Mouse (Mus musculus): ENCODE measurements around the gene Col1a1.
A peak's percentile ranks its signal among the peaks of the same experiment; 100 is the strongest.

Gene Col1a1

DNA sequence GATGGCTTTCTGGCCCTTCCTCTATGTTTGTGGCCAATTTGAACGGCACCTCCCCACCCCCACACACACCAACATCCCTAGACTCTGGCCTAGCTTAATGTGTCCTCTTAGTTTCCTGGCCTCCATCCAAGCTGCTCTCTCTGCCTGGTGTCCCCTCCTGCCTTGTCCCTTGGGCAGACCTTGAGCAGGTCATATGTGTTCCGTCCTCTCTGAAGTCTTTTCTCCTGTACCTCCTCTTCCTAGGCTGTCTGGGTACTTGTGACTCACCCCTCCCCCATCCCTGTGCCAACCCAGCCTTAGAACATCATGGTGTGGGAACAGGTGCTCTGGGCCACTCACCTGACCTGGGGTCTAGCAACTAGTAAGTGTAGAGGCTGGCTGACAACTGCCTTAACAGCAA, 38.9 kb downstream of the Col1a1 start:
- no peak for DNase-seq (ENCODE audit: low spot score in 2 of 2)

DNA sequence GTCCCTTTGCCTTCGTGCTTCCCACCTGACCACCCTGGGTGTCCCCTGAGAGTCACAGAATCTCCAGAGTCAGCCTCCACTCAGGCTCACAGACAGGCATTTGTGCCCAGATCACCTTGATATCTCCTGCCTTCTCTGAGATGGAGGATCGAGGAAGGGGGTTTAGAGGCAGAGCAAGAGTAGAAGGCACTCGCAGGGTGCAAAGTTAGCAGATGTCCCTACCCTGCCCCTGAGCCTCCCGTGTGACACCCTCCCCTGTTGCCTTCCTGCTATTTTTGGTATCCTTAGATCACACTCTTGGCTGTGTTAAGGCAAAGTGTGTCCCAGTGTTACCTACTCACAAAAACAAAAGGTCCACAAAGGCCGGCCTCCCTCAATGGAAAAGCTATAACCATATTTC, 40.2 kb downstream of the Col1a1 start, which contains the start of gene Sgca:
Gene Sgca (minus strand): TSS at position 129 of the 400 bp plus-strand sequence.
- no peak for DNase-seq (ENCODE audit: low spot score in 2 of 2)

DNA sequence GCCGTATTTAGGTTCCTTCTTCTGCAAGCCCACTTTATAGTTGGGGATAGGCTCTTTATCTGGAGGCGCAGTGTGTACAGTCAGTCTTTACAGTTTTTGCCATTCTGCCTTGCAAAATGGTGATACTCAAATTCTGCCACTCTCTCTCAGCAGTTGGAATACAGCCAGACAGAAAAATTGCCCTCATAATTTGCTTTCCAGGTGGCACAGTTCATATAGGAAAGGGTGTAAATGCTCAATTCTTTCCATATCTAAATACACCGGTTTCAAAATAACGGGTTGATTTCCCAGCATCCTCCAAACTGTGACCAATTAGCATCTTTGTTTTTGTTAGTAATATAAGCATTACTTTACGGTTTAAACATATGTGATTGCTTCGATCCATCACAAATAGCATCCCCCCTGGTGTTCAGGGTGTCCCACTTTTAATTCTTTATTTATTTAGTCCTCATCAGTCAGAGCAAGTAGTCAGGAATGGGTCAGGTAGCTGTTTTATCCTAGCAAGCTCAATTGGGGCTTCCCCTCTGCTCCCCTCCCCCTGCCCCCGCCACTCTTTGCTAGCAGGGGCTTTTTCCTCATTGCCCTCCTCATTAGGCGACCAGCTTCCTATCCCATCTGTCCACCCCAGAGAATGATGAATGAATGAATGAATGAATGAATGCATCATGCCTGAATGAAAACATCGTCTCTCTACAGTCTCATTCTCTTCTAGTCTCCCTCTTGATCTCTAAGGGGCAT, 42.3 kb downstream of the Col1a1 start:
- DNase-seq (ENCODE audit: low spot score in 2 of 2) = no peak

DNA sequence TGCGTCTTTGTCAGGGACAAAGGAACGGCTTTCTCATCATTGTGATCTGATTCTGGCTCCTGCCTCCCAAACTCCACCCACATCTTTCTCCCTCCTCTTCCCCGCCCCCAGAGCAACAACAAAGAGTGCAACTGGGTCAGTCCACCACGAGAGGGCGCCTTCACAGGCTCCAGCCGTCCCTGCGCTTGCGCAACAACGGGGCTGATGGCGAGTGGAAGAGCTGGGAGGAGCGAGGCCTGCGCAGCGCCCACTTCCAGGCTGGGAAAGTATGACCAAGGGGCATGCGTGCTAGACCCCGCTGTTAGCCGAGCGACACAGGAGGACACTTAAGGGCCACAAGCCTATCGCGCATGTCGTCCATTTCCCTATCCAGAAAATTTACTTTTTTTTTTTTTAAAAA, 42.9 kb downstream of the Col1a1 start:
- DNase-seq (ENCODE audit: low spot score in 2 of 2) = peak; percentile 97 to 98

DNA sequence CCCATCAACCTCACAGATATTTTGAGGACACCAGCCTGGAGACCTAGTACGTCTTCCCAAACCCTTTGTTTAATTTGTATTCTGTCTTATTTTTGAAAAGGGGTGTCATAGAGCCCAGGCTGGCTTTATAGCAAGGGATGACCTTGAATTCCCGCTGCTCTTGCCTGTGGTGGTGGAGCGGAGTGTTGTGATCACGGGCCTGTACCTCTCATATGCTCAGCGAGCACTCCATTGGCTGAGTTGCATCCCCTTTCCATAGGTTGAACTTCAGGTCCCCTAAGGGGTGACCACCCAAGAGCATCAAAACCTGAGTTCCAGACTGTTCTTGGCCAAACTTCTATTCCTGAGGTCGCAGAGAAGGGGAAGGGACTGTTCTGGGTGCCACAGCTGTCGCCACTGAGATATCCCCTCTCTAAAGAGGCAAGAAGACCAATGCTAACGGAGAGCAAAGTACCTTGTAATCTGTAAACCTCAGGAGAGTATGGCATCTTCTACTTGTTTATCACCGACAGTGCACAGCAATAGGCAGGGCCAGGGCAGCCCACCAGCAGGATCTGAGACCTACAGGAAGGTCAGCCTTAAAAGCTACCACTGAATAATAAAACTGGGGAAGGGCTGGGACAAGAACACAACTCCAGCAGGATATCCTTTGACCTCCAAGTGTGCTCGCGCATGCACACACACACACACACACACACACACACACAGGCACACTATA, 43.6 kb downstream of the Col1a1 start:
- DNase-seq (ENCODE audit: low spot score in 2 of 2) = no peak

DNA sequence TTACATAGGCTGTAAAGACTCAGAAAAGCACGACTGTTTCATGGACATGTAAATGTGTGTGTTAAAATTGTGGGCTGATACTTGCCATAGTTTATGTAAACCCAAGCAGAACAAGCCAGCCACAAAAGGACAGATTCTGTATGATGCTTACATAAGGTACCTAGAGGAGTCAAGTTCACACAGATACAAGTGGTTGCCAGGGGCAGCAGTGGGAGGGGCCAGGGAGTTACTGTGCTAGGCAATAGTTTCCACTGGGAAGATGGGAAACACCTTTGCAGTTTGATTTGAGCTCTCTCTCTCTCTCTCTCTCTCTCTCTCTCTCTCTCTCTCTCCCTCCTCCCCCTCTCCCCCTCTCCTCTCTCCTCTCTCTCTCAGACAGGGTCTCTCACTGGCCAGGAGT, 49.1 kb downstream of the Col1a1 start:
- no peak for DNase-seq (ENCODE audit: low spot score in 2 of 2)

DNA sequence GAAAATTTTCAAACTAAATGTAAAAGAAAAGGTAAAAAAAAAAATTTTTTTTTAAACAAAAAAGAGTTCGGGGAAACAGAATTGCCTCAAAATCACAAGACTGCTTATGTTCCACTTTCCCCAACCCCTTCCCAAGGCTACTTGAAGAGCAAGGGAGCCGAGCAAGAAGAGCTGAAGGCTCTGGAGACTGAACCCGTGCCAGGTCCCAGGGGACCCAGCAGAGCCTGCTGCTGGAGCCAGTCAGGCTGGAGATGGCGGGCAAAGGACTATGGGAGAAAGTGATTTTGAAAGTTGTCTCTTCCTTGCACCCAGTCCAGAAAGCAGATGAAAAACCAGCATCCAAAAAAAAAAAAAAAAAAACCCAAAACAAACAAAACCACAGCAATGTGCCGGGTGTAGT, 49.8 kb downstream of the Col1a1 start:
- no peak for DNase-seq (ENCODE audit: low spot score in 2 of 2)

DNA sequence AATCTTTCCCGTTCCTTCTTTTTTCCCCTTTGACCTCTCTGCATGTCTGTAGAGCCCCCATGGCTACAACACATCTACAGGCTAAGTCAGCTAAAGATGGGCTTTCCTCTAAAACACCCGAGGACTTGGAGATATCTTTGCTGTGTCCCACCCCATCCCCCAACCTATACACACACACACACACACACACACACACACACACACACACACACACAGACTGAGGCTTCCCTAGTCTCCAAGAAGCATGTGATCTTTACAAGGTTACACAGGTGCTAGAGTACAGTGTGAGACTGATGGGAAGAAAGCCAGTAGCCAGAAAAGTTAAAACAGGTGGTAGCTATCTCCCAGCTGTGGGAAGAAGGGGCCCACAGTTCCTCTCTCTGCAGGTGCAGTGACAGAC, 50.4 kb downstream of the Col1a1 start:
- DNase-seq (ENCODE audit: low spot score in 2 of 2) = no peak

DNA sequence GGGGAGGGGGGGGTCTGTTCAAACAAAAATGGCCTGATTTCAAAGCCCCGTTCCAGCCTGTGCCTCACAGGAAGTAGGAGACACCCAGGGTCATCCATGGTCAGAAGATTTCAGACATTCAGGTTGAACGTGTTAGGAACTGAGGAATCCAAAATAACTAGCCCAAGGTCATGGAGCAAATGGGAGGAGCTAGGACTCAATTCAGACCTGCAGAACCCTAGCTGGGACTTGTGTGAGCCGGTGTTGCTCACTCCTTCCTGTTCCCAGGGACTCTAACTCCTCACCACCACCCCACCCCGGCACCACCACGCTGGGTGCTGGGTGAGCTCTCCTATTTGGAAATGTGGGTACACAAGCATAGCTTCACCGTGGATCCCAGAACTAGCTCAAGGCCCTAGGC, 51.3 kb downstream of the Col1a1 start:
- no peak for DNase-seq (ENCODE audit: low spot score in 2 of 2)

DNA sequence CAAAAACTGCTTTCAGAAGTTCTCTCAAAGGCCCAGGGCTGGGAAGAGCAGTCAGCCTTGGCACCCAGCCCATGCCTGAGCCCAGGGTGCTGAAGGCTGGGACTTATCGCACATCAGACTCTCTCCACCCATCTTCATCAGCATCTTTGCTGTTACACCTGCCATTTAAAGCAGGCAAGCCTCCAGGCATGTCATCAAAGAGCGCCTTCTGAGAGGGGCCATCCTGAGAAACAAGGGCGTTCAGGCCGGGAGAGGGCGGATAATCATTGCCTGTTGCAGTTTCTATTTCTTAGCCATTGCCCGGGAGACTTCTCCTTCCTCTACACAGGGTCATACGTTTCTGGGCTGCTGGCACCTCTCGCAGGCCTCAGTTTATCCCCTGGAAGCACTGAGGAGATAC, 51.8 kb downstream of the Col1a1 start:
- no peak for DNase-seq (ENCODE audit: low spot score in 2 of 2)

DNA sequence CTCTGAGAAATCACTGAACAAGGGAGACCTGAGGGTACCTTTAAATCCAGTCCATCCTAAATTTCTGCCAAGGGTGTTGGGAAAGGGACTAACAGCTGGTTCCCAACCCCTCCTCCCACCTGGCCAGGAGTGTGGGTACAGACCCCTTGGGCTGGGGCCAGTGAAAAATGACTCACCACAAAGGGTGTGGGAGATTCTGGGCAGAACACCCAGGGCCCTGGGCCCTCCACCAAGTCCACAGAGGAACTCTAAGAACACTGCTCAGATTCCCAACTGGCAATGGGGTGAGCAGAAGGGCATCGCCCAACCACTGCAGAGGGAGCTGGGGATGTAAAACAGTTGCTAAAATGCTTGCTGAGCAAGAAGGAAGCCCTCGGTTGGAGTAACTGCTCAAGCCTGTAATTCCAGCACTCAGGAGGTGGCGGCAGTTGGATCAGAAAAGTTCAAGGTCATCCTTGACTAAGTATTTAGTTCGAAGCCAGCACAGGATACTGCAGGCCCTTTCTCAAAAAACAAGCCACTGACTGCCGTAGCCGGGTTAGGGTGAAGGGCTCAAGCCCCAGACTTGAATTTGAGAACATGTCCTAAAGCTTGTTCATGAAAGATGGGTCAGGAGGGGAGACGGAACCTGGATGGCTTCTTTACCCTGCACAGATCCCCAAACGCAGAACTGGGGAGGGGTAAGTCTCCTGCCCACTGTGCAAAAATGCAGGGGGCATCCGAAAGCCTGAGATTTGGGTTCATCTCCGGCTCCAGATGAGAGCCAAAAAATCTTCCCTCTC, 52.9 kb downstream of the Col1a1 start:
- DNase-seq (ENCODE audit: low spot score in 2 of 2) = peak in 1 of 2 experiments; percentile 50

DNA sequence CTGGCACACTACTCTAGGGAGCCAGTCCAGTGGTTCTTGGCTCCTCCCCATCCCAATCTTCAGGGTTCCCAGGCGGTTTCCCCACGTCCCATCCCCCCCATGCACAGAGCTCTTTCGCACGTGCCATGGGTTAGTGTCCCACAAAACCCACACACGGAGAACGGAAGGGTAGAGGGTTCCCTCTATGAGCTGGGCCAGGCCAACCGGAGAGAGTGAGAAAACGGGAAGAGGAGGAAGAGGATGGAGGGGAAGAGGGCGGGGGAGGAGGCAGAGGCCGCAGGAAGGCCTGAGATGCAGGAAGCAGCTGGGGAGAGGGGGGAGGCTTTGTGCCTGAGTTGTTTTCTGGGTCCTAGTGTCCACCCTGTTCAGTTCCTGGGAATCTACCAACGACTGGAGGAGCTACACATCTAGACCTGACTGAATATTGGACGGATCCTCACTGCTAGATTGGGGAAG, 53.6 kb downstream of the Col1a1 start:
- peak; percentile 71 to 77 for DNase-seq (ENCODE audit: low spot score in 2 of 2)

DNA sequence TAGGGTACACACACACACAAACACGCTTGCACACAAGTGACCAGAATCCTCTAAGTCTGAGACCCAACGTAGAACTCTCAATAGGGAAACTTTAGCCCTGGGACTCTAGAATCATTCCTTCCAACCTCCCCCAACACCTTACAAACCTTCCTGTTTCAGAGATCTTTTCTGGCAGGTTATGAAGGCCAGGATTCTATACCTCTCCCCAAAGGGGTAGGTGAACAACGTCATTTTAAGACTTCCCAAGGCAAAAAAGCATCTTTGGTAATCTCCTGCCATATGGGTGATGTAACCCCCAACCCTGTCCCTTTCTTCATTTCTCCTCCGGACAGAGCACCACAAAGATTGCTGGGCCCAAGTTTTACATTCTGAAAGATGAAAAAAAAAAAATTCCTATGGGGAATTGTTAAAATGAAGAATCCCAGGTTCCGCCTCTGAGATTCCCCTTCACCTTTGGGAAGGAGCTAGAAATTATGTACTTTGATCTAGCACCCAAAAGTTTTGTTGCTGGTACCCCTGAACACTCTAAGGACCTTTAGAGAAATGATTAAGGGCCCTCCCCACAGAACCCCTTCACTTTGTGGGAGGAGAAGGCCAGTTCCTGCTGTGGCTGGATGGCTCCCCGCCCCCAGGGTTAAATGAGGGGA, 54.2 kb downstream of the Col1a1 start:
- DNase-seq (ENCODE audit: low spot score in 2 of 2) = no peak

DNA sequence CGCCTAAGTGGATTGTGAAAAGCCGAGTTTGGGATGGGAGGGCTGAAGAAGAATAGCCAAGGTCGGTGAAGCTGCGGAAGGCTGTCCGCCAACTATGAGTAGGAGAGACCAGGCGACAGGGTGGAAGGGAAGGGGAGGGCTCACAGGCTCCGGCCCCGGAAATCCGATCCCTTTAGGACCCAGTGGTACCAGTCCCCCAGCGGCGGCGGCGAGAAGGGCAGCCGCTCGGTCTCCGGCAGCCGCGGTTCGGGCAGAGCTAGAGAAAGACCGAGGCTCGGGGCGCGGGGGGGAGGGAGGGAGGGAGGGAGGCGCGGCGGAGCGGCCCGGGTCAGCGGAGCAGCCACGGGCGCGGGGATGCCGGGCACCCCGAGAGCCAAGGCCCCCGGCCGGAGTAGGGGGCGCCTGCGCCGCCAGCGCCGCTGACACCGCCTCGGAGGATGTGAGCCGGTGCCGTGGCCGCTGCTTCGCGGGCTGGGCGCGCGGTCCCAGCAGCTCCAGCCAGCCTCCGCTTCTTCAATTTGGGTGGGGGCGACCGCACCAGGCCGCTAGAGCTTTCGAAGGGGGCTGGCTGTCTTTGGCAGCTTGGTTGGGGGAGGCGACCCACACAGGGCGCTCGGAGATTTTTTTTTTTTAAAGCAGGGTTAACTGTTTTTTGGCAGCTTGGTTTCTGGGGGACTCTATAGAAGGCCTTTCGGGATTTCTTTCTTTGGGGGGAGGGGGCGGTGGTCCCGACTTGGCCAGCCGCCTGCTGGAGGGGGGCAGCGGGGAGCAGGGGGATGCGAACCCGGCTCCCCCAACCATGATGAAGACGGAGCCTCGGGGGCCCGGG, 54.9 kb downstream of the Col1a1 start, which contains the start of gene Ppp1r9b:
Gene Ppp1r9b (plus strand): TSS at position 287 of the 829 bp plus-strand sequence.
- peak; percentile 87 to 93 for DNase-seq (ENCODE audit: low spot score in 2 of 2)

DNA sequence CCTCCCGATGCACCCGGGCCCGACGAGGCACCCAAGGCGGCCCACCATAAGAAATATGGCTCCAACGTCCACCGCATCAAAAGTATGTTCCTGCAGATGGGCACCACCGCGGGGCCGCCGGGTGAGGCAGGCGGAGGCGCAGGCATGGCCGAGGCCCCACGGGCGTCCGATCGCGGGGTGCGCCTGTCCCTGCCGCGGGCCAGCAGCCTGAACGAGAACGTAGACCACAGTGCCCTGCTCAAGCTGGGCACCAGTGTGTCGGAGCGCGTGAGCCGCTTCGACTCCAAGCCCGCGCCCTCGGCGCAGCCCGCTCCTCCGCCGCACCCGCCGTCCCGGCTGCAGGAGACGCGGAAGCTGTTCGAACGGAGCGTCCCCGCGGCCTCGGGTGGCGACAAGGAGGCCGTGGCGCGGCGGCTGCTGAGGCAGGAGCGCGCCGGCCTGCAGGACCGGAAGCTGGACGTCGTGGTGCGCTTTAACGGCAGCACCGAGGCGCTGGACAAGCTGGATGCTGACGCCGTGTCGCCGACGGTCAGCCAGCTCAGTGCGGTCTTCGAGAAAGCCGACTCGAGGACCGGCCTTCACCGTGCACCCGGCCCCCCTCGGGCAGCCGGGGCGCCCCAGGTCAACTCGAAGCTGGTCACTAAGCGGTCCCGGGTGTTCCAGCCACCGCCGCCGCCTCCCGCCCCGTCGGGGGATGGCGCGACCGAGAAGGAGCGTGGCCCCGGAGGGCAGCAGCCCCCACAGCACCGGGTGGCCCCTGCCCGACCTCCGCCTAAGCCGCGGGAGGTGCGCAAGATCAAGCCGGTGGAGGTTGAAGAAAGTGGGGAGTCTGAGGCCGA, 55.8 kb downstream of the Col1a1 start:
- DNase-seq (ENCODE audit: low spot score in 2 of 2) = peak in 1 of 2 experiments; percentile 53

DNA sequence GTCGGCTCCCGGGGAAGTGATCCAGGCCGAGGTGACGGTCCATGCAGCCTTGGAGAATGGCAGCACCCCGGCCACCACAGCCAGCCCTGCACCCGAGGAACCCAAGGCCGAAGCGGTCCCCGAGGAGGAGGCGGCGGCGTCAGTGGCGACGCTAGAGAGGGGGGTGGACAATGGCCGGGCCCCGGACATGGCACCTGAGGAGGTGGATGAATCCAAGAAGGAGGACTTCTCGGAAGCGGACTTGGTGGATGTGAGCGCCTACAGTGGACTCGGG, 56.4 kb downstream of the Col1a1 start:
- no peak for DNase-seq (ENCODE audit: low spot score in 2 of 2)

DNA sequence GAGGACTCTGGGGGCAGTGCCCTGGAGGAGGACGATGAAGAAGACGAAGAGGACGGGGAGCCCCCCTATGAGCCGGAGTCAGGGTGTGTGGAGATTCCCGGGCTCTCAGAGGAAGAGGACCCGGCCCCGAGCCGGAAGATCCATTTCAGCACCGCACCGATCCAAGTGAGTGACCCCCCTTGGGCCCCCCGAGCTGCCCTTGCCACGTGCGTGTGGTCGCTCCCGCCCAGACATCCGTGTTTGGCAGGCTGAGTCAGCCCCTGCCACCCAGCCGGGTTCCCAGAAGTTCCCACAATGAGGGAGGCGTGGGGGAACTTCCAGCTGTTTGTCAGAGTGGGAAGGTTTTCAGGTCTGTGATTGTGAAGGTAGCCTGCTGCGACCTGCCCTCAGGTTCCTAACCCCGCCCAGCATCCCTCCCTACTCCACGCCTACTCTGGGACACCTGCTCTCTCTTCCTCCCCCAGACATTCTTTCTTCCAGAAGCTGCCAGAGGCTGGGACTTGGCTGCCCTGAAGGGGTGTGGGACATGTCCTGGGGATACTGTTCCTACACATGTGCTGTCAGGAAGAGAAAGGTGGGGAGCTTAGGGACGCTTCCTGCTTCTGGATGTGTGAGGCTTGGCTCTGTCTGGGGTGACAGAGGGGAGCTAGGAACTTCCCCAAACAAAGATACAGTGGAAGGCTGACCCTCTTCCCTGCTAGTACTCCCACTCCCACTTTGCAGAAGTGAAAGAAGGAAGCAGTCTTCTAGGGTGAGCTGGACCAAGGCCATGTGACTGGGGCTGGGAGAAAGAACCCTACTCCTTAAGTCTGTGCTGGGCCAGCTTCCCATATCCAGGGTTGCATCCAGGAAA, 57.0 kb downstream of the Col1a1 start:
- DNase-seq (ENCODE audit: low spot score in 2 of 2) = peak; percentile 68 to 75

DNA sequence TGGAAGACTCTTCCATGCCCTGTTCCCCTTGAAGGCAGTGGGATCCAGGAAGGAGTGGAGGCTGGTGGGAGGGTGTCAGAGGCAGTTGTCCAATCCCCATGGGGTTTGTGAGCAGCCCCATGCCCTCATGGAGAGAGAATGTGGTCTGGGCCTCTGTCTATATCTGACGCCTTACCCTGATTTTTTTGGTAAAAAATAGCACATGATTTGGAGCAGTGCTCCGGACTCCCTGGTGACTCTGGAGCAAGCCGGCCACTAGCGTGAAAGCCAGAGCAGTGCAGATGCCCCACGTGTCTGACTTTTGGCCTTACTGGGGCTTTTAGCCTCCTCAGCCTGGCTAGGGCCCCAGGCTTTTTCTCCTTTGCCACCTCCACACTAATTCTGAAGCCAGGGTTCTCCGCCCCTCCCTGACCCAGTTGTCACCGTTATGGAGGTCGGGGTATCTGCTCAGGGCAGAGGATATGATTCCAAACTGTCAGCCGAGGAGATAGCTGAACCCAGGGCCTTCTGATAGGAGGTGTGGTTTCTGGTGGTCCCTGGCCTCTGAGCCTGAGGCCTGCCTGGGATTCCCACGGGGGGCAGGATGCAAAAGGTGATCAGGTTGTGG, 58.3 kb downstream of the Col1a1 start:
- DNase-seq (ENCODE audit: low spot score in 2 of 2) = no peak
